Mouse (Mus musculus) stomach, embryonic 14.5 days (tissue): ENCODE measurements around the gene Pmepa1. TPM values are rescaled to one million over a fixed set of nuclear protein-coding genes. Genes with fewer than 3 reads are reported as not detected.

ENCODE experiments used
- ATAC-seq: fragments of 200-750 bp; cut with Nextera tagmentation; 2 replicates; pipeline ENCODE4 v1.8.0; 2017; ENCODE audit warnings: low read depth, moderate TSS enrichment; ENCODE audit not compliant: insufficient number of reproducible peaks, insufficient read depth, low FRiP score
- H3K27ac ChIP-seq: fragments of 300-500 bp; sonication (generic); 2 replicates; pipeline ENCODE4 v1.5.1; 2014; ENCODE audit warnings: mild to moderate bottlenecking, low read length, moderate library complexity, mixed read lengths
- H3K27me3 ChIP-seq: fragments of 300-500 bp; sonication (generic); 2 replicates; pipeline ENCODE4 v1.6.1; 2014; ENCODE audit warnings: low read length, control low read depth, mixed read lengths; ENCODE audit not compliant: control insufficient read depth, insufficient read depth
- H3K36me3 ChIP-seq: fragments of 300-500 bp; sonication (generic); 2 replicates; pipeline ENCODE4 v1.6.1; 2014; ENCODE audit warnings: mild to moderate bottlenecking, control low read depth, low read length, moderate library complexity, mixed read lengths; ENCODE audit not compliant: control insufficient read depth, insufficient read depth
- H3K4me1 ChIP-seq: fragments of 300-500 bp; sonication (generic); 2 replicates; pipeline ENCODE4 v1.6.1; 2014; ENCODE audit warnings: low read length, control low read depth, mixed read lengths; ENCODE audit not compliant: control insufficient read depth, insufficient read depth
- H3K4me2 ChIP-seq: fragments of 300-500 bp; sonication (generic); replicated peaks from 2 replicates; pipeline ENCODE4 v1.6.1; 2014; ENCODE audit warnings: low read depth, low read length, control low read depth
- H3K4me3 ChIP-seq: fragments of 300-500 bp; sonication (generic); 2 replicates; pipeline ENCODE4 v1.5.1; 2014; ENCODE audit warnings: low read depth, low read length, control low read depth
- H3K9ac ChIP-seq: fragments of 300-500 bp; sonication (generic); replicated peaks from 2 replicates; pipeline ENCODE4 v1.6.1; 2014; ENCODE audit warnings: low read depth, mild to moderate bottlenecking, control low read depth, low read length, moderate library complexity, mixed read lengths
- H3K9me3 ChIP-seq: fragments of 300-500 bp; sonication (generic); 2 replicates; pipeline ENCODE4 v1.6.1; 2016; ENCODE audit warnings: low read depth, low read length, control low read depth; ENCODE audit not compliant: control insufficient read depth
- WGBS: fragments of 180-500 bp; shearing (Covaris S2); extraction: QIAGEN DNeasy Blood & Tissue Kit; methylation state at CpG from one replicate; pipeline ENCODE4 v1.1.7; 2014; 5-methylcytosine and 5-hydroxymethylcytosine counted together
- polyA plus RNA-seq: library from polyadenylated mRNA; unstranded; fragments of >200 nt; fragmentation: Nextera tagmentation; extraction: Ambion mirVana; gene quantifications from 2 replicates; pipeline ENCODE4 v1.2.1, GENCODE M21; 2014

The Pmepa1 gene
- polyA plus RNA-seq, 1 experiment from 2014 or later: 13.3 TPM

GRCm38 (mm10) chr2:173253761-173254662 lies 22.3 kb downstream of the Pmepa1 start:
- no peaks in the 10 kb centered on the region for H3K36me3 ChIP-seq
- no peak overlapping the region for H3K4me3 ChIP-seq
- H3K4me2 ChIP-seq: peak overlapping the region; percentile 25
- ATAC-seq: no peak
- whole genome bisulfite sequencing: 12% methylated on average over 26 of the region's 26 CpGs
- peak overlapping the region; percentile 18; the same call in 1 of the 2 replicates for H3K9ac ChIP-seq
- H3K27ac ChIP-seq: peak overlapping the region; percentile 83
- H3K9me3 ChIP-seq: no peaks in the 10 kb centered on the region
- H3K4me1 ChIP-seq: peaks cover 96% of the 10 kb centered on the region
- no peaks in the 10 kb centered on the region for H3K27me3 ChIP-seq

- Histone ChIP-seq H3K27ac (peak overlapping the region; percentile 49; the same call in 1 of the 2 replicates), H3K4me1 (peaks cover 93% of the 10 kb centered on the region), H3K4me3 (no peak overlapping the region), H3K27me3 (no peaks in the 10 kb centered on the region), H3K9me3 (no peaks in the 10 kb centered on the region), H3K36me3 (no peaks in the 10 kb centered on the region), H3K9ac (no peak overlapping the region), H3K4me2 (no peak overlapping the region)
- WGBS: 51% methylated on average over 9 of the region's 9 CpGs
- no peak for ATAC-seq
Observed at GRCm38 (mm10) chr2:173251675-173252074, 24.7 kb downstream of the Pmepa1 start.

DNA sequence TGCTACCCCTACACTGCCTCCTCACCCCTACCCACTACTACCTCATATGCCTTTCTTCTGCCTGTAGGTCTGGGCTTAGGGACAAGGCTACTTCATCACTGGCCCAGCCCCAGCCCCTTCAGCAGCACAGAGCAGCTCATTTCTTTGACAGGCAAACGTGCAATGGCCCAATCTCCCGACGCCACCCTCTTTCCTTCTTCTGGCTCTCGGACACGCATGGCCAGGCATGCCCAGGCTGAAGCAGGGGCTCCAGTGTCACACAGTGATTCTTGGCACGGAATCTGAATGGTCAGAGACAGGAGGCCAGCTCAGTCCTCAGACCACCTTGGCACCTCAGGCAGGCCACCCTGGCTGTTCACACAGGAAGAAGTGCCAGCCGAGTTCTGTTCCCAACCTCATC lies 25.2 kb downstream of the Pmepa1 start:
- Histone ChIP-seq H3K27me3 (no peaks in the 10 kb centered on the region), H3K27ac (peak overlapping the region; percentile 49; the same call in 1 of the 2 replicates), H3K36me3 (no peaks in the 10 kb centered on the region), H3K9ac (no peak overlapping the region), H3K4me3 (no peak overlapping the region), H3K9me3 (no peaks in the 10 kb centered on the region), H3K4me1 (peaks cover 93% of the 10 kb centered on the region), H3K4me2 (no peak overlapping the region)
- WGBS: 44% methylated on average over 7 of the region's 7 CpGs
- ATAC-seq: no peak

DNA sequence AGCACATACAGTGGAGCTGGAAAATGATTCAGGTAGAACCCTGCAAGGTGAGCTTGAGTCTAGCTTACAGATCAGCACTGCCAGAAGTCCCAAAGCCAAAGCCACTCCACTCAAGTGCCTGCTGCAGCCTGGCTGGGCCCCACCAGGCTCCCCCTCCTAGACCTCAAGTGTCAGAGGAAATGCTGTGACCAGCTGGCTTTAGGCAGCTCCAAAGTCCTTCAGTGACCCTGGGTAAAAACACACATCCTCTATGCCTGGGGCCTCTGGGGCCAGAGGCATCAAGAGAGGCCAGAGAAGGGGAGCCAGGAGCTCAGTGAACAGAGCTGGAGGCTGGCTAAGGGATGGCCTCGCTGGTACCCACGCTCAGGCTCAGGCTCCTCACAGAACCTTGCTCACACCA lies 25.9 kb downstream of the Pmepa1 start:
- Histone ChIP-seq H3K27ac (peak overlapping the region; percentile 39; the same call in 1 of the 2 replicates), H3K4me3 (no peak overlapping the region), H3K4me1 (peaks cover 90% of the 10 kb centered on the region), H3K9me3 (no peaks in the 10 kb centered on the region), H3K9ac (no peak overlapping the region), H3K36me3 (no peaks in the 10 kb centered on the region; the same call in 1 of the 2 replicates), H3K4me2 (0 out of 2 replicates have a peak overlapping the region, but pooled peaks have one; percentile 12), H3K27me3 (no peaks in the 10 kb centered on the region)
- ATAC-seq: no peak
- 26% methylated on average over 2 of the region's 2 CpGs for WGBS

DNA sequence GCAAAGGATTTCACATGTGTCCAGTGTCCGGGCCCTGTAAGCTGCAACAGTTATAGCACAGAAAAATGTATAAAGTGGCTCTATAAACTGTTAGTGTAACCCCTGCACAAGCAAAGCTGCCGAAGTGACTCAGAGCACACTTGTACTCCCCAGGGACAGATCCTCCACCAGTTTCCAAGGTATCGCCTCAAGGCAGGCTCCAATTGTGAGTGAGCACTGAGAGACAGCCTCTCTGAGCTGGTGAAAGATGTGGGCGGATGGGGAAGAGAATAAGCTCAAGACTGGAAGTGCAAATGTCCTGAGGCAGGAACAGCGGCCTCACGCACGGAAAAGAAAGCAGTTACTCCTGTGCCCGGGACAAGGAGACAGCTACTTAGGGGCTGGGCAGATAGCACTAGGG lies 26.4 kb downstream of the Pmepa1 start:
- no peak overlapping the region for H3K4me3 ChIP-seq
- no peaks in the 10 kb centered on the region for H3K27me3 ChIP-seq
- H3K36me3 ChIP-seq: no peaks in the 10 kb centered on the region; the same call in 1 of the 2 replicates
- no peak for ATAC-seq
- no peaks in the 10 kb centered on the region for H3K9me3 ChIP-seq
- peaks cover 86% of the 10 kb centered on the region for H3K4me1 ChIP-seq
- 66% methylated on average over 8 of the region's 8 CpGs for WGBS
- H3K4me2 ChIP-seq: 0 out of 2 replicates have a peak overlapping the region, but pooled peaks have one; percentile 12
- no peak overlapping the region for H3K9ac ChIP-seq
- no peak overlapping the region for H3K27ac ChIP-seq

GRCm38 (mm10) chr2:173249386-173249785 lies 26.9 kb downstream of the Pmepa1 start:
- Histone ChIP-seq H3K9me3 (no peaks in the 10 kb centered on the region), H3K4me2 (no peak overlapping the region), H3K27me3 (no peaks in the 10 kb centered on the region), H3K4me3 (no peak overlapping the region), H3K27ac (no peak overlapping the region), H3K4me1 (peaks cover 81% of the 10 kb centered on the region), H3K36me3 (no peaks in the 10 kb centered on the region; the same call in 1 of the 2 replicates), H3K9ac (no peak overlapping the region)
- no peak for ATAC-seq
- 40% methylated on average over 3 of the region's 3 CpGs for WGBS

DNA sequence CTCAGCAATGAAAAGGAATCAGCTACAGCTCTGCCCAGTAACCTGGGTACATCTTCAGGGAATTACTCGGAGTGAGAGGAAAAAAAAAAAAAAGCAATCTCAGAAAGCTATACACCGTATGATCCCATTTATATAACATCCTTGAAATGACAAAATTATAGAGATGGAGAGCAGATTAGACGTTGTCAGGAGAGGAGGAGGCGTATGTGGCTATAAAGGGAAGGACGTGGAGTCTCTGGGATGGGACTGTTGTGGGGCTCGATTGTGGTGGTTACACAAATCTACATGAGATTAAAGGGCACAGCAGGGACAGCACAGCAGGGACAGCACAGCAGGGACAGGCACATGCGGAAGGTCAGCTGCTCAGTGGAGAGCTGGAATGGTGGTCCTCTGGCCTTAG lies 27.5 kb downstream of the Pmepa1 start:
- Histone ChIP-seq H3K4me2 (no peak overlapping the region), H3K27me3 (no peaks in the 10 kb centered on the region), H3K4me1 (peaks cover 81% of the 10 kb centered on the region), H3K9ac (no peak overlapping the region), H3K36me3 (no peaks in the 10 kb centered on the region; the same call in 1 of the 2 replicates), H3K27ac (no peak overlapping the region; the same call in 1 of the 2 replicates), H3K9me3 (no peaks in the 10 kb centered on the region), H3K4me3 (no peak overlapping the region)
- 67% methylated on average over 7 of the region's 7 CpGs for WGBS
- no peak for ATAC-seq

GRCm38 (mm10) chr2:173247911-173248310 lies 28.4 kb downstream of the Pmepa1 start:
- no peak overlapping the region for H3K4me3 ChIP-seq
- peaks cover 79% of the 10 kb centered on the region for H3K4me1 ChIP-seq
- ATAC-seq: no peak
- no peaks in the 10 kb centered on the region for H3K27me3 ChIP-seq
- H3K9ac ChIP-seq: no peak overlapping the region
- no peaks in the 10 kb centered on the region; the same call in 1 of the 2 replicates for H3K36me3 ChIP-seq
- 23% methylated on average over 2 of the region's 2 CpGs for WGBS
- peak overlapping the region; percentile 61 for H3K27ac ChIP-seq
- no peak overlapping the region for H3K4me2 ChIP-seq
- no peaks in the 10 kb centered on the region for H3K9me3 ChIP-seq
